Mouse (Mus musculus) MEL (cell line): ENCODE measurements around the gene Prkce.

Source experiments
- CTCF ChIP-seq, 3 experiments: IDR thresholded peaks in 2 of 3; conservative IDR thresholded peaks in 1 of 3; 2 replicates each; pipeline ENCODE4 v1.5.1; 2011 to 2012; ENCODE audit warnings: low read length in 3 of 3, low read depth in 2 of 3, mild to moderate bottlenecking in 2 of 3, improper control_type of control experiment in 1 of 3, inconsistent platforms in 1 of 3, mixed read lengths in 1 of 3, moderate library complexity in 1 of 3; ENCODE audit not compliant: control insufficient read depth in 1 of 3, insufficient read depth in 1 of 3, poor library complexity in 1 of 3, severe bottlenecking in 1 of 3
- EP300 ChIP-seq, 2 experiments: IDR thresholded peaks; 2 replicates each; pipeline ENCODE4 v1.6.1; 2011; ENCODE audit warnings: improper control_type of control experiment in 2 of 2, low read length in 2 of 2, low read depth in 1 of 2, mild to moderate bottlenecking in 1 of 2
- ETS1 ChIP-seq: IDR thresholded peaks from 2 replicates; pipeline ENCODE4 v1.6.1; 2012; ENCODE audit warnings: low read depth, mild to moderate bottlenecking, inconsistent platforms, low read length, improper control_type of control experiment, moderate library complexity
- HCFC1 ChIP-seq: IDR thresholded peaks from 2 replicates; pipeline ENCODE4 v1.6.1; 2012; ENCODE audit warnings: low read depth, mild to moderate bottlenecking, inconsistent platforms, low read length, improper control_type of control experiment, moderate library complexity
- NELFE ChIP-seq: IDR thresholded peaks from 2 replicates; pipeline ENCODE4 v1.6.1; 2011; ENCODE audit warnings: low read depth, low read length, improper control_type of control experiment
- POLR2A ChIP-seq, 2 experiments: IDR thresholded peaks; 2 replicates each; pipeline ENCODE4 v1.6.1; 2011 to 2012; ENCODE audit warnings: low read length in 2 of 2, mild to moderate bottlenecking in 2 of 2, control low read depth in 1 of 2, improper control_type of control experiment in 1 of 2, low read depth in 1 of 2, moderate library complexity in 1 of 2; ENCODE audit not compliant: control insufficient read depth in 1 of 2, insufficient read depth in 1 of 2, poor library complexity in 1 of 2

DNA sequence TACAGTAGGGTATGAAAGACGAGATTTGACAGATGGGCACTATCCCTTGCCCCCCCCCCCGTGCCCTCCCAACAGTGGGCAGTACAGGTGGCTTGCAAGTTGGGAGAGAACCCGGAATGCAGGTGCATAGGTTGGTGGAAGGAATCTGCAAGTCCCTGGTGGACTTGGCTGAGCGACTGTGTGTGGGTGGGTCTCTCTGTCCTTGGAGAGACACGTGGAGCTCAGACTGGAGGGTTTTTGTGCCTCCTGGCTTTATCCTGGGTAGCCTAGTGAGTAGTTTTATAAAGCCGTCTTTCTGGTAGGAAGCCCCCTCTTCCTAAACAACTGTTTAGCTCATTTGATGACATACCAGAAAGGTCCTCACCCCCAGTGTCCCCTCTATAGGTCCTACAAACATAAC lies 1.5 kb downstream of the Prkce start:
- TF ChIP-seq CTCF (IDR thresholded peaks at IDR 0.05 in 2 of 3, conservative IDR thresholded peaks at IDR 0.05 in 1 of 3; ENCODE audit: control insufficient read depth in 1 of 3, insufficient read depth in 1 of 3, low read depth in 2 of 3, low read length in 3 of 3, poor library complexity in 1 of 3, severe bottlenecking in 1 of 3) (no peak), POLR2A (IDR thresholded peaks at IDR 0.05; ENCODE audit: control insufficient read depth in 1 of 2, insufficient read depth in 1 of 2, low read depth in 1 of 2, low read length in 2 of 2, poor library complexity in 1 of 2) (no peak), ETS1 (no peak), HCFC1 (no peak), NELFE (no peak), EP300 (IDR thresholded peaks at IDR 0.05; ENCODE audit: low read depth in 1 of 2, low read length in 2 of 2) (no peak)
